Mouse (Mus musculus) cerebellum, postnatal 10 days (tissue): Measurements from ENCODE around the gene Iqce.
"Not testable (repeated sequence)": the region's sequence is repeated elsewhere in the genome, so short reads cannot be mapped to it uniquely, and the experiment has no call there.

Experiments used
- DNase-seq, 2 experiments: peaks; one replicate each; pipeline ENCODE4 v3.0.0; 2021; ENCODE audit warnings: mixed read lengths in 2 of 2

Gene Iqce

GRCm38 (mm10) chr5:140704378-140705251 lies 2.4 kb upstream of the Iqce start, which contains the start of gene Brat1:
Gene Brat1, plus strand, starts transcription at chr5:140705011.
- DNase-seq: peak; percentile 100

GRCm38 (mm10) chr5:140703480-140704377 lies 1.6 kb upstream of the Iqce start:
- peak in 1 of 2 experiments; percentile 40 for DNase-seq

GRCm38 (mm10) chr5:140702618-140703175 lies 519 bp upstream of the Iqce start:
- peak in 1 of 2 experiments; percentile 14 for DNase-seq

- DNase-seq: no peak
Measured at GRCm38 (mm10) chr5:140701661-140702060, 517 bp downstream of the Iqce start.

- DNase-seq: peak in 1 of 2 experiments; percentile 31
Measured at GRCm38 (mm10) chr5:140699776-140700175, 2.4 kb downstream of the Iqce start.

GRCm38 (mm10) chr5:140695987-140696386 lies 6.2 kb downstream of the Iqce start:
- DNase-seq: no peak

- no peak for DNase-seq
Measured at GRCm38 (mm10) chr5:140688434-140688833, 13.7 kb downstream of the Iqce start.

- DNase-seq: peak; percentile 78 to 82
Measured at GRCm38 (mm10) chr5:140684343-140685148, 17.6 kb downstream of the Iqce start.

GRCm38 (mm10) chr5:140682113-140682512 lies 20.1 kb downstream of the Iqce start:
- DNase-seq: no peak

- no peak for DNase-seq
Measured at GRCm38 (mm10) chr5:140680950-140681349, 21.2 kb downstream of the Iqce start.

GRCm38 (mm10) chr5:140680051-140680450 lies 22.1 kb downstream of the Iqce start:
- DNase-seq: no peak

GRCm38 (mm10) chr5:140677137-140677536 lies 25.0 kb downstream of the Iqce start:
- no peak for DNase-seq

GRCm38 (mm10) chr5:140675640-140676039 lies 26.5 kb downstream of the Iqce start:
- no peak for DNase-seq

GRCm38 (mm10) chr5:140675079-140675478 lies 27.1 kb downstream of the Iqce start:
- peak in 1 of 2 experiments; percentile 18 for DNase-seq

GRCm38 (mm10) chr5:140674036-140674435 lies 28.1 kb downstream of the Iqce start:
- no peak for DNase-seq

GRCm38 (mm10) chr5:140672603-140673002 lies 29.6 kb downstream of the Iqce start:
- DNase-seq: not testable (repeated sequence)

GRCm38 (mm10) chr5:140672115-140672514 lies 30.1 kb downstream of the Iqce start:
- no peak for DNase-seq

- DNase-seq: peak; percentile 76 to 80
Measured at GRCm38 (mm10) chr5:140663621-140664180, 38.5 kb downstream of the Iqce start.

GRCm38 (mm10) chr5:140662741-140663592 lies 39.2 kb downstream of the Iqce start:
- DNase-seq: peak in 1 of 2 experiments; percentile 57

GRCm38 (mm10) chr5:140661875-140662643 lies 40.1 kb downstream of the Iqce start:
- no peak for DNase-seq
